Mouse (Mus musculus) left cerebral cortex, postnatal 10 days (tissue): ENCODE measurements around the gene Elk3. TPM values are rescaled to one million over a fixed set of nuclear protein-coding genes. Genes with fewer than 3 reads are reported as not detected.
"Not testable (repeated sequence)": the region's sequence is repeated elsewhere in the genome, so short reads cannot be mapped to it uniquely, and the experiment has no call there.

ENCODE experiments used
- DNase-seq, 2 experiments: peaks; one replicate each; pipeline ENCODE4 v3.0.0; 2021 to 2022; ENCODE audit warnings: low spot score in 2 of 2, mixed read lengths in 1 of 2; ENCODE audit errors: extremely low spot score in 1 of 2
- intact Hi-C: fragments of 180-260 bp; cut with DNase I; formaldehyde crosslinking; loops from one replicate; pipeline ENCODE4 v1.15.1; 2025
- total RNA-seq, 2 experiments: library from RNA; stranded (reverse); gene quantifications; 2 replicates each; pipeline ENCODE4 v1.2.3; 2021

Gene Elk3
- total RNA-seq, result 10 to 100 TPM; 10.6 to 13.9 TPM

GRCm38 (mm10) chr10:93310721-93311411, at the start of gene Elk3:
TSS of gene Elk3 (minus strand) at chr10:93311135.
- peak in 1 of 2 experiments; percentile 82 for DNase-seq
- intact Hi-C loops, result loop anchor here (5.0 kb wide), 2 partner anchors 41 to 106 kb away; no protein-coding TSS in a partner anchor

GRCm38 (mm10) chr10:93360623-93361022, 49.7 kb upstream of the Elk3 start:
- no peak for DNase-seq
- intact Hi-C loops, result no loop called here

GRCm38 (mm10) chr10:93360190-93360589, 49.3 kb upstream of the Elk3 start:
- intact Hi-C loops, DNase-seq: not testable (repeated sequence)

GRCm38 (mm10) chr10:93359339-93359863, 48.5 kb upstream of the Elk3 start:
- DNase-seq, result no peak
- intact Hi-C loops, result no loop called here

GRCm38 (mm10) chr10:93358878-93359277, 47.9 kb upstream of the Elk3 start:
- DNase-seq, result no peak
- intact Hi-C loops, result no loop called here

GRCm38 (mm10) chr10:93357162-93357561, 46.2 kb upstream of the Elk3 start:
- intact Hi-C loops, result no loop called here
- DNase-seq, result no peak

- DNase-seq, result no peak
- intact Hi-C loops, result no loop called here
Measured at GRCm38 (mm10) chr10:93356122-93356521, 45.2 kb upstream of the Elk3 start.

GRCm38 (mm10) chr10:93355276-93355927, 44.5 kb upstream of the Elk3 start:
- intact Hi-C loops, result no loop called here
- no peak for DNase-seq

- intact Hi-C loops, result loop anchor here (5.0 kb wide), 1 partner anchor 41 kb away; the partner anchor contains the start of gene Elk3
- no peak for DNase-seq
Measured at GRCm38 (mm10) chr10:93353545-93354326, 42.8 kb upstream of the Elk3 start.

GRCm38 (mm10) chr10:93347918-93348505, 37.1 kb upstream of the Elk3 start:
- no peak for DNase-seq
- intact Hi-C loops, result no loop called here

- intact Hi-C loops, result no loop called here
- DNase-seq, result no peak
Measured at GRCm38 (mm10) chr10:93347387-93347786, 36.5 kb upstream of the Elk3 start.

- intact Hi-C loops, result no loop called here
- DNase-seq, result no peak
Measured at GRCm38 (mm10) chr10:93346208-93346936, 35.4 kb upstream of the Elk3 start.

GRCm38 (mm10) chr10:93345497-93345896, 34.6 kb upstream of the Elk3 start:
- intact Hi-C loops, result no loop called here
- no peak for DNase-seq

GRCm38 (mm10) chr10:93343469-93343868, 32.5 kb upstream of the Elk3 start:
- no peak for DNase-seq
- intact Hi-C loops, result no loop called here

- intact Hi-C loops, result no loop called here
- DNase-seq, result no peak
Measured at GRCm38 (mm10) chr10:93342986-93343385, 32.1 kb upstream of the Elk3 start.

- intact Hi-C loops, result no loop called here
- DNase-seq, result no peak
Measured at GRCm38 (mm10) chr10:93338526-93338925, 27.6 kb upstream of the Elk3 start.

GRCm38 (mm10) chr10:93336462-93336931, 25.6 kb upstream of the Elk3 start:
- no peak for DNase-seq

GRCm38 (mm10) chr10:93335828-93336461, 25.0 kb upstream of the Elk3 start:
- DNase-seq, result peak in 1 of 2 experiments; percentile 74
- intact Hi-C loops, result no loop called here

More at GRCm38 (mm10) chr10:93336462-93336931, 25.6 kb upstream of the Elk3 start:
- intact Hi-C loops, result no loop called here
